Mouse (Mus musculus): ENCODE data around the gene Tsen34.

GRCm38 (mm10) chr7:3707568-3708413 lies 15.1 kb downstream of the Tsen34 start:
- TF ChIP-seq CTCF (IDR thresholded peaks at IDR 0.05; ENCODE audit: low read depth) (no peak), EP300 (IDR thresholded peaks at IDR 0.05; ENCODE audit: low read depth) (no peak)
